Mouse (Mus musculus): Measurements from ENCODE around the gene Tom1l1. TPM values are rescaled to one million over a fixed set of nuclear protein-coding genes. Genes with fewer than 3 reads are reported as not detected.

The Tom1l1 gene
- total RNA-seq, 2 experiments from 2014 or later = 9.8 to 10.2 TPM

DNA sequence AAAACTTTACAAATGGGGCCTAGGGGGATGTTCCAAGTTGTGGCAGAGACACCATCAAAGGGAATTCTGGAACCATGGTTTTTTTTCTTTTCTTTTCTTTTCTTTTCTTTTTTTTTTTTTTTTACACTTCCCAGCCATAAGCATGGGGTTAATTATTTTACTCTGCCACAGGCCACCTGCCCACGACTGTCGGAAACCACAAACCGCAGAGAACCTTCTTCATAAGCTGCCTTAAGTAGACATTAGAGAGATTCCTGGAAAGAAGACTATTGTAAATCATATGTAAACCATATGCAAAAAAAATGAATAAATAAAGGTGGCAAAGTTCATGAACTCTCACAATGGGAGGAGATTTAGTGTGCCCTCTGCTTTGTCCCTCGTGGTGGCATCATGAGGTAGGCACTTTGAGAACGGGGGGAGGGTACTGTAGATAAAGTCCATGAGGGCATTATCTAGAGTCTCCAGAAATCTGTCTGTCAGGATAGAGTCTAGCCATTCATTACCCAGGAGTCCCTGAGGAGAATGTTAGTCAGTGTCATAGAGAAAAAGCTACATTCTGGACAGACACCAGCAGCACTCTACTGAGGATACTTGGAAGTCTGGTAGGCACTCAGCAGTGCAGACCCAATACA, 12.6 kb downstream of the Tom1l1 start:
- ATAC-seq (replicated peaks; ENCODE audit: poor library complexity) = peak; percentile 97

DNA sequence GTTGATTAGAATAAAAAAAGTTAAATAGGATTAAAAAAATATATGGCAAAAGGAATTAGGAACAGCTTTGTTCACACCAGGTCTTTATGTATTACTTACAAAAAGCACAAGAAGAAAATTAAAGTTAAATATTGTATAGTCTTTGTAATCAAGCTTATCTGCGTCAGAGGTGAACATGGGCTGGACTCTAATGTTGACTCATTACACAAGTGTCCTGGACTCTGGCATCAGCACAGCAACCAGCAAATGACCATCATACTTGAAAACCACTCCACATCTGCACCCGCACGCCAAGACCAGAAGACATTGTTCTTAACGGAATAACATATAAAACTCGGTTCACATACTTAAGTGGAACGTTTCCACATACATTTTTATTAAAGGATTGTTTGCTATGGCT, 20.8 kb downstream of the Tom1l1 start:
- no peak for ATAC-seq (replicated peaks; ENCODE audit: poor library complexity)

DNA sequence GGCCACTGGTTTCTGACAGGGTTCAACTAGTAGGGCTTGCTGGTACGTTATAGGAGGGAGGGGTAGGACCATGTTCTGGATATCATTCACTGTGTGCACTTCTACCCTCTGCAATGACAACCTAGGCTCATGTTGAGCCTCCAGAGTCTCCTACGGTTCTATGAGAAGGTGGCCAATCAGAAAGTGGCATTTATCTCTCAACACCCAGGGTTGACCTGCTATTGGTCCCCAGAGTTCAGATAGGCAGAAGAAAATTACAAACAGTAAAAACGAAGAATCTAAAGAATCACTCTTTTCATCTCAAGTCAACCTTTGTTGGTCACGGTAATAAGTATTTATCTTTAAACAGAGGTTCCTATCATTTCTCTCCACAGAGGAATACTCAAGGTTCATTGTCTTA, 21.2 kb downstream of the Tom1l1 start:
- peak; percentile 44 for ATAC-seq (replicated peaks; ENCODE audit: poor library complexity)

DNA sequence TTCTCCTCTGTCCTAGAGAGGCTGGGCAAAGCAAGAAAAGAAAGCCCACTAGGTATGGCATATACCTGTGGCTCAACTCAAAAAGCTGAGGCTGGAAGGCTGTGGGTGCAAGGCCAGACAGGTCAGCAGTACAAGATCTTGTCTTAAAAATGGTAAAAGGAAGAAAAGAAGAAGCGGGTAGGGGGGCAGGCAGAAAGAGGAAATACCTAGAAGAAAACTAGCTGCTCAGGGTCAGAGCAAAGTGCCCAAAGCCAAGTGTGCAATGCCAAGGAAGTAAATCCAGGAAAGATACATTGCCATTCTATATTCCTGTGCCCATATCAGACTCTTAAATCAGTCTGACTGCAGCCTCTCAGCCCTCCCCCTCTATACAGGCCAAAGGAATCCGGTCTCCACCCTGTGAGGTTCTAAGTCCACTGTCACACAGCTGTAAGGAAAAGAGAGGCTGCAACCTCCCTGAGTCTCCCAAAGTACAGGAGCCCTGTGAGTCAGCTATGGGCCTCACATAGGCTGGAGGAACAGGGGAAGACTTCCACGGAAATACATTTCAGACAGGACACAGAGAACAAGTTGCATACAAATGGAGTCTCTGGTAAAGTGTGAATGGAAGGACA, 21.9 kb downstream of the Tom1l1 start:
- 0 out of 2 replicates have a peak, but pooled peaks have one; percentile 7 for ATAC-seq (replicated peaks; ENCODE audit: poor library complexity)

DNA sequence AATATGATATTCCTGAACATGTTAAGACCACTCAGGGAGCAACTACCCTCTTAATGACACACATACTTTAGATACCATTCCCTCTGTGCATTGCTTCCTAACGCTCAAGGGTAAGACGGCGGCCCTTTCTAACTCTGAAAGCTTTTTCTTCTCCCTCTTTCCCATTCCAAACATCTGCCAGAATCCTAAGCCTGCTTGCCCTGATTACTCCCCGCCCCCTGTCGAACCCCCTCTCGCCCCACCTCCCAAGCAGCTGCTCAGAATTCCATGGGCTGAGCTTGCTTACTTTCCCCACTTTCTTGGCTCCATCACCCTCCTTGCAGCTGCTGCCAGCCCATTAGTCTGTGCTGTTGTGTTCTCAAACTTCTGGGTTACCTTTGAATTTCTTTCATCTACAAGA, 23.0 kb downstream of the Tom1l1 start:
- no peak for ATAC-seq (replicated peaks; ENCODE audit: poor library complexity)

DNA sequence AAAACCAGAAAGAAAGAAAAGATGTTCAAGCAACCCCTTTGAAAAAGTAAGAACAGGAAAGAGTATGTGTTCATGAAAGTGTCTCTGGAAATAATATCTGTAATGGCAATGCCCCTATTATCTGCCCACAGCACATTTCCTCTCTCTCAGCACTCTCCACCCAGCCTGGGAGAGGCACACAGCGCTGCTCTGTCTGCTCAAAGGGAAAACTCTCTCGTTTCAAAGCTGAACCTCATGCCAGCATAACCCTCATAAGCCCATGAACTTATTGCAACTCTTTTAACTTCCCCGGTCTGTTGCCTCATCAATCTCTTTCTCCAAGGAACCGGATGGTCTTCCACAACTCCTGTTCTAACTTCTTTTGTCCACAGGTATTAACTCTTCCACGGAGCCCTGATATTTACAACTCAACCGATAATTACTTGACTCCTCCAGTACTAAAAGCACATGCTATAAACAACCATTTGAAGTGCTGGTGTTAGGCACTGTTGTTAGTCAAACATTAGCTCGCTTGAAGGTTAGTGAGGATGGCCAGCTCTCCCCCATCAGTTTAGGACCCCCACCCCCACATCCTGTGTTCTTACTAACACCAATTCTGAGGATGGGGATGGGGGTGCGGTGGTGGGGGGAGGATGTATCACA, 23.7 kb downstream of the Tom1l1 start:
- ATAC-seq (replicated peaks; ENCODE audit: poor library complexity) = peak; percentile 90

DNA sequence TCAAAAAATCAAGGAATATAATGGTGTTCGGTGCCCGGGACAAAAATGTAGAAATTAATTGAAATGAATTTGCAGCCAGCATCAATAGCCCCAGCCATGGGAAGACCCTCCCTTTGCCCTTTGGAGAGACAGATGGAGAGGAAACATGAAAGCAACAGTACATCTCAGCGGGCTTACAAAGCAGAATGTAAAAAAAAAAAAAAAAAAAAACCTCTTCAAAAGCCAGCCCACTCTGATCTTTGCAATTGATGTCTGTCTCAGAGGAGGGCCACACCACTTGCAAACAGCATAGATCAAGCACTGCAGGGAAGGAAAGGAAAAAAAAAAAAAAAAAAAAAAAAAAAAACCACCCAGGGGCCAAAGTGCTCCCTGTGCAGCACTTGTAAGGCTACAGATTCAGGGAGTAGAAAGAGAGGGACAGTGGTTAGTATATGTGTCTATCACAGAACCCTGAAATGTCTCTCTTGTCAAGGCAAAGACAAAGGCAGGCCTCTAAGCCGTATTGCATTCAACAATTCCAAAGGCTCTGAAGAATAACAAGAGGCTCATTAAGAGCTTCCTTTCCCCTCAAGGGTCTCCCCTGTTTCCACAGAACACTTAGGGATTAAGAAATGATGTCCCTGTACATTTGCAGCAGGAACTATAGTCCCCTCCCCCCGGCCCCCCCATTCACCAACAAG, 24.4 kb downstream of the Tom1l1 start:
- no peak for ATAC-seq (replicated peaks; ENCODE audit: poor library complexity)

DNA sequence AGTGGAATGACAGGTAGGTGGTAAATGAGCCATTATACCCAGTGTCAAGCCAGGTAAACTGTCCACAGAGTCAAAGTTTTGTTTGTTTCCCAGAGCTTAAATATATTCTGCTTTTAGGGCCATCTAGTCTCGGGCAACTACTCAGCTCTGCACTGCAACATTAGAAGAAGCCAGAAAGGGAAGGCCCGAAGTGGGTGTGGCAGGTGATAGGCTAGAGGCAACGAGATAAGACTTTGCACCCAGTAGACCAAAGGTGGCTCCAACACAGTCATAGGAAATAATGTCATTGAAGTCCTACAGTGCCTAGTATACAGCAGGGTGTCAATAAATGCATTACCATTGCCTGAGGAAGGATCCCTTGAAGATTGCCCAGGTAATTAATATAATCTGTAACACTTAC, 25.1 kb downstream of the Tom1l1 start:
- peak; percentile 60 for ATAC-seq (replicated peaks; ENCODE audit: poor library complexity)

DNA sequence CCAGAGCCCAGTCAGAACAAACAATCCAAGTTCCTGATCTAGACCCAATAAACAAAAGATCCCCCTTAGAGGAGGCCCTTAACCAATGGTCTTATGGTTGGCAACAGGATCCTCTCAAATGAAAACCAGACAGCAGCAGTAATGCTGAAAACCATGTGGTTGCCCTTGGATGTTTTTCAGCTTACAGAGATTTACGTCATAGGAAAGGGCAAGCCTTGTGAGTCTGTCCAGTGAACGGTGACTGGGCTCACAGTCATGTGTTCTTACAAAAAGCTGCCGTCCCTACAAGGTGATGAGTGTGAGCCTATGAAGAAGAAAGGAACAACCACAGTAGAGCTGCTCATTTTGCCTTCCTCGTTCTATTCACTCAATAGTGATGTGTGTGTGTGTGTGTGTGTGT, 27.5 kb downstream of the Tom1l1 start:
- no peak for ATAC-seq (replicated peaks; ENCODE audit: poor library complexity)

DNA sequence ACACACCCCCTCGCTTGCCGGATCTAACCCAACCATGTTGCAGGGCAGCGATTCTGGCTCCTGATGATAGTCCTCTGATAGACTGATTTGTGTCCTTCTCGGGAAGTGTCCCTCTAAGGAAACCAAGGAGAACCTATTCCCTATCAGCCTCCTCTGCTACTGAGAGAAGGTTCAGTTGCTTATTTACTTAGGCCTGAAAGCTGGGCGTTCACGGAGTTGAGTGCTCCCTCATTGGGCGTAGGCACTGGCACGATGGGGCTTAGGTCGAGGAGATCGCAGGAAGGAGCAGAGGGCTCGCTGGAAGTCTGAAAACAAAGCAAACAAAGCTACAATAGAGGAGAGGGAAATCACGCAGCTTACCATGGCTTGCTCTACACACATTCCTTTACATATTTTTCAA, 30.6 kb downstream of the Tom1l1 start:
- no peak for ATAC-seq (replicated peaks; ENCODE audit: poor library complexity)

DNA sequence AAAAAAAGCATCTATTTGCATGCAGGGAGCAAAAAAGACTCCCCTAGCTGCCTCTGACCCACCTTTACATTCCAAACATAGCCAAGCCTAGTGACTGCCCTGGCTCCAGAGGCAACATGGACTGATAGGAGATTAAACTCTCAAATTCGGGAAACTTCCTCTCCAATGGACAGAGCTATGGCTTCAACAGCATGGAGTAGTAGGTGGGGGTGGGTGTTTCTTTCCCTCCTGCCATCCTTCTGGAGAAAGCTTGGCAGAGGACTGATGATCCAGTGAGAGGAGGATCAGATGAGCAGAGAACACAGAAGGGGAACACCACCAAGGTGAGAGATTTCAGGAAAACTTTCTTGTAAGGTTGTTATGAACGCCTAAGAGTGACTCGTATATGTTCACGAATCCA, 35.6 kb downstream of the Tom1l1 start:
- ATAC-seq (replicated peaks; ENCODE audit: poor library complexity) = no peak

DNA sequence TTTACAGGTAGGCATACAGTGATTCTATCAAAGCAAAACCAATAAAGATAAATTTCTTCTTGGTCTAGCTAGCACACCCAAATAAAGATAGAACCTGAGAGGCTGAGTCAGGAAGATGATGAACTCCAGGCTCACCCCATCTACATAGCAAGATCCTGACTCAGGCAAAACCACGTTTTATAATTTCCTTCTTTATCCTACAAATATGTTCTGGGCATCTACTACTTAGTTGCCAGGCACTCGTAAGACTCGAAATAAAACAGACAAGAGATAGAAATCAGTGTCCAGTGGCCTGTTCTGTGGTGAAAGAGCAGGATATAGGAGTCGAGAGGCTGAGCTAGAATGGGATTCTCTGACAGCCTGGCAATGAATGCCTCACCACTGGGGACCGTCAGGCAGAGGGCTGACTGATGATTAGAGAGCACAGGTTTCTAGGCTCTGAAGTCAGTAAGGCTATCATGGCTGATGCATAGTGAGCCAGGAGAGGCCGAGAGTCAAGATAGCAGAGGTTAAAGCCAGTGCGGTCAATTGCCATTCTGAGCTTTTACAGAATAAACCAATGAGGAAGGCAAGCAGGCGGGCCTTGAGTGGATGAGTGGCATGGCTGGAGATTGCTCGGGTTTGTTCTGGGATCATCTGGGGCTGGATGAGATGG, 37.8 kb downstream of the Tom1l1 start:
- ATAC-seq (replicated peaks; ENCODE audit: poor library complexity) = no peak

DNA sequence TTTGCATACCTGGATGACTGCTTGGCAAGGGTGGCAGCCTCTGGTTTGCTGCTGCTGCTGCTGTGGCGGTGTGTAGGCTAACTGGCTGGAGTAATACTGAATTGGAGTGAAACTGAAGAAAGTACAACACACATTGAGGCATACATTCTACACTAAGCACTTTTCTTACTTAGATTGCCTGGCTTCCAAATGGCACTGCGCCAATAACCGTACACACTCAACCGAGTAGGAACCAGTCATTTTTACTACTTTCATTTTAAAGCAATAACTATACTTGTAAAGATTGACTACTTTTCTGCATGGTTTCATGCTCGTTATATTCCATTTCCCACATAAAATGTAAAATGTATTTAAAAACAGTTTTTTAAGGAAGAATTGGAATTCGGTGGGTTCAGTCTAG, 38.4 kb downstream of the Tom1l1 start:
- no peak for ATAC-seq (replicated peaks; ENCODE audit: poor library complexity)

DNA sequence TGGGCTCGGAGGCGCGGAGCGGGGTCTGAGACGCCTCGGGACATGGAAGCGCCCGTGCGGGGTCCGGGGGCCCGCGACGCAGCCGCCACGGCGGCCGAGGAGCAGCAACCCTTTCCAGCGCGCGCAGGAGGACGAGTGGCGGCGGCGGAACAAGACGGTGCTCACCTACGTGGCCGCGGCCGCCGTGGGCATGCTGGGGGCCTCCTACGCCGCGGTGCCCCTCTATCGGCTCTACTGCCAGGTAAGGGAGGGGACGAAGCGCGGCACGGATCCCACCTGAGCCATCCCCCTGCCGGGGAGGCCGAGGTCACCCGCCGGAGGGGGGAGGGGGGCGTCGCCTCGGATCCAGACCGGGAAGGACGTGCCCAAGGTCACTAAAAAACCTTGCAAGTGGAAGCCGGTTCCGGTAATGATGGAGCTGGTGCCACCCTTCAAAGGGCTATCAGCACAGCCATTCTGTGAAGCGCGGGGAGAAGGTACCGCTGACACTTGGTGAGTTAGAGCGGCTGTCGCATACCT, 49.8 kb downstream of the Tom1l1 start:
- peak; percentile 25 for ATAC-seq (replicated peaks; ENCODE audit: poor library complexity)

DNA sequence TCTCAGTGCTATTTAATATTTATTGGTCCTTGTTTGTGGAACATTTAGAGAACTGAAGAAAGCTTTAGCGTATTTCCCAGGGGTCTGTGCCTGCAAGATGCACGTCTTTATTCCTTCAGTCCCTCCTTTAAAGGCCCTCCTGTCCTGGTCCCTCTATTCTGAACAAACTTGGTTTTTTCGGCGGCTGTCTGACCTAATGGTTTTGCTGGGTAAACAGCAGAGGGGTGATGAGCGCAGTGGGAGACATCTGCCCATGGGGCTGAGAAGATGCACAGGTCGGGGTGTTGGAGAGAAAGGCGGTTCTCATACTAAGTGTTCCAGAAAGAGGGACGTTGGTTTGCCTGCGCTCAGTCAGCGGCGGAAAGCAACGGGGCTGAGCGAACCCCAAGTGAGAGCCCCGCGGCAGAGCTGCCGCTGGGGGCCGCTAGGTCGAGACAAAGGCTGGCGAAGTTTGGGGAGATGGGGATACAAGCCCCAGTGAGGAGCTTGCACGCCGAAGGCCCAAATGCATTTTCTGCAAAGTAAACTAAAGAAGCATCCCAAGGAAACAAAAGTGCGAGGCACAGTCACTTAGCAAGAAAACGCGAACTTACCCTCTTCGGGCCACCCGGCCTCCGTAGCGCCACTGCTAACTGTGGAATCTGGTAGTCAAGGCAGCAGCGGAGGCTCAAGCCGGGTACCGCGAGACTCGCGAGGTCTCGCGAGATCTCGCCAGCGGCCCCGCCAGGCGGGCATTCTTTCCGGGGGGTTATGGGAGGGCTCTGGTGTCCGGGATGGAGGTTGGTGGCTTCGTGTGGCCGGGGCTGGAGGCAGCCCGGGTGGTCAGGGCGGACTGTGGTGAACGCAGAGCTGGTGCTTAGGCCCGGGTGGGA, 50.5 kb downstream of the Tom1l1 start, which contains the start of the genes Stxbp4 and Cox11:
TSS of gene Stxbp4 (minus strand) at position 645 of the 872 bp plus-strand sequence.
TSS of gene Cox11 (plus strand) at position 734 of the 872 bp plus-strand sequence.
- ATAC-seq (replicated peaks; ENCODE audit: poor library complexity) = peak; percentile 97

DNA sequence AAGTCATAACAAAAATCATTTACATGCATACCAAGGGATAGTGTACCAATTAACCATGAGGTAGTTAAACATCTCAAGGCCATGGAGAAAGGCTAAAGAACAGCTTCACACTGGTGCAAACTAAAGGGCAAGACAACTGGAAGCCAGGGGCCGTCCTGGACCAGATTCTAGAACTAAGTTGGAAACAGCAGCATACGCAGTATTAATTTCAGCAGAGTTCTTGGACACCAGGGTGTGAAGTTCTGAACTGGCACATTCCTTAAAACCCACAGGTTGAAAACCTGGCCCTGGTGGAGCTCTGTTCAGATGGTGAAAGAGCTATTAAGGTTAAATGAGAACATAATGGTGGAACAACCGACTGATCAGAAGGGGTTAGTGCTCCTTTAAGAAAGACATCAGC, 53.5 kb downstream of the Tom1l1 start:
- no peak for ATAC-seq (replicated peaks; ENCODE audit: poor library complexity)

DNA sequence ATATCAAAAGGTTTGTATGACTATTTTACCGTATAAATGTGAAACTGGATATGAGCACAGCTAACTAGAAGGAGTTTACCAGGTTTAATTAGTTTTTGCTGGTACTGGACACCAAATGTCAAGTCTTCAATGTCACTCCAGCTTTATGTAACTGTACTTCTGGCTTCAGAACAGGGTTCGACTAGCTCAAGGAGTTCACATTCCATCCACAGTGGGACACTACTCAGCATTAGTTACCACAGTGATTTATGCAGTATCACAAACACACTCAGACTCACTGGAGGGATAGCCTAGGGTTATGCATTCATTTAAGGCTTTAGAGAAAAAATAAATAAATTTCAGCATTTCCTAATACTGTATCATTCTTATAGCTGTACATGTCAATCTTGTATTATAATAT, 55.7 kb downstream of the Tom1l1 start:
- no peak for ATAC-seq (replicated peaks; ENCODE audit: poor library complexity)

DNA sequence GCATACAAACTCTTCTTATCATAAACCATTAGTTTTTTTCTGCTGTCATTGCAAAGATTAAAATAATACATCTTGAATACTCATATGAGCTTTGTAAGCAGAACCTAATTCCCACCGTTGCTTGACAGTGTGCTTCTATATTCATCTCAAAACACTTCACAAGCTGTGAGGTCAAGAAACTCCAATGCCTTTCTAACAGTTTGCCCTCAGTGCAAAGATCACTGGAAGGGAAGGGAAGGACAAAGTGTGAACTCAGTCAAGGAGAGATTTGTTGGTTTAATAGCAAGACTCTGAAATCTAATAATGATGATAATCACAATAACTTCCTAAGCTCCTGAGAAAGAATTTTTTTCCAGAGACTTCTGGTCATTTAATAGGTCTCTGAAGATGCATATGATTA, 60.4 kb downstream of the Tom1l1 start:
- ATAC-seq (replicated peaks; ENCODE audit: poor library complexity) = no peak

DNA sequence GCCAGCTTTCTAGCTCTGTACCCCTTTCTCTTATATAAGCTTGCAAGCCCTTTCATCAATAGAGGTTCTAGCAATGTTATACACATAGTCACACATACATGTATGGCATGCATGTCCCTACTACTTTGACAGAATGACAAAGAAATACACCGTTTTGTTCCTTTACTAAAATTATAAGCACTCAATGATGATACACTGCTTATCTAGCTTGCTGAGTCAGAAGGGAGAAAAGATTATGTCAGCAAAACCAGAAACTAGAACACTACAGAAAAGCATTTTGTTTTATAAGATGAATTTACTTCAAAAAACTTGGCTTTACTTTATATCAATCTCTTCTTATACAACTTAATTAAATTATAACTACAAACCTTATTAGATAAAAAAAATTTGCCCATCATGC, 63.0 kb downstream of the Tom1l1 start:
- ATAC-seq (replicated peaks; ENCODE audit: poor library complexity) = no peak

DNA sequence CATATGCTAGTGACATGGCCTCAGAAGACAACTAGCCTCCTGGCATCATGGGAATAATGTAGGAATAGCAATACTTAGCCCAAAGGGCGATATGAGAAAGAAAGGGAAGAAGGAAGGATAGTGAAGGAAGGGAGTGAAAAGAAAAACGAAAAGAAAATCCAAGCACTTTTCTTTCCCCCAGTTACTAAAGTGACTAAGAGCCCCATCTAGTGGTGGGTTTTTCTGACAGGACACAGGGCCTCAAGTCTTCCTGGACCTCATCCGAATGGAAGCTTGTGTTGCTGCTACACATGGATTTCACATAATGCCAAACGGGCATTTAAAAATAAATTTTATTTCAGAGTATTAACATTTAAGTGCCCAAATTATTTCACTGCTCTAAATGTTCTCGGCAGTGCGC, 64.7 kb downstream of the Tom1l1 start:
- peak; percentile 78 for ATAC-seq (replicated peaks; ENCODE audit: poor library complexity)

All from megakaryocyte progenitor cell, adult 5-6 weeks (primary cell).